Mouse (Mus musculus): ENCODE measurements at regions not wholly inside any gene's neighbourhood (a gene's known extent, or its start where the extent isn't known, plus 50 kb on each side); places are given as distances from the start of the nearest gene placed in this dataset.

DNA sequence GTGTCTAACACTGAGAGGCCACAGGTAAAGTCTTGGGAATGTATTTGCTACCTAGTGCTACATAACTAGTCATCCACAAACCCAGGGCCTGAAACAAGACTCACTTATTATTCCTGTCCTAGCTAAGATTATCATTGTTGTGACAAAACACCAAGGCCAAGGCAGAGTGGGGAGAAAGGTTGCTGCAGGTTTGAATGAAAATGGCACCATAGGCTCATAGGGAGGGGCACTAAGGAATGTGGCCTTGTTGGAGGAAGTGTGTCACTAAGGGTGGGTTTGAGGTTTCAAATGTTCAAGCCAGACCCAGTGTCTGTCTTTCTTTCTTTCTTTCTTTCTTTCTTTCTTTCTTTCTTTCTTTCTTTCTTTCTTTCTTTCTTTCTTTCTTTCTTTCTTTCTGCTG, 174.9 kb upstream of the Ctnnb1 start:
- TF ChIP-seq CTCF (IDR thresholded peaks at IDR 0.05; ENCODE audit: low read depth) (no peak), EP300 (IDR thresholded peaks at IDR 0.05; ENCODE audit: low read depth) (no peak)

All from liver, postnatal 0 days (tissue).